Mouse (Mus musculus) cerebellum, adult 11-12 months (tissue): ENCODE measurements at regions not wholly inside any gene's neighbourhood (a gene's known extent, or its start where the extent isn't known, plus 50 kb on each side); places are given as distances from the start of the nearest gene placed in this dataset.

ENCODE experiments used
- DNase-seq: peaks from one replicate; pipeline ENCODE4 v3.0.0; 2022

- no peak for DNase-seq
Measured at GRCm38 (mm10) chr11:19355179-19355578, 336.4 kb upstream of the Meis1 start.

- no peak for DNase-seq
Measured at GRCm38 (mm10) chr11:19356151-19356550, 337.4 kb upstream of the Meis1 start.

DNA sequence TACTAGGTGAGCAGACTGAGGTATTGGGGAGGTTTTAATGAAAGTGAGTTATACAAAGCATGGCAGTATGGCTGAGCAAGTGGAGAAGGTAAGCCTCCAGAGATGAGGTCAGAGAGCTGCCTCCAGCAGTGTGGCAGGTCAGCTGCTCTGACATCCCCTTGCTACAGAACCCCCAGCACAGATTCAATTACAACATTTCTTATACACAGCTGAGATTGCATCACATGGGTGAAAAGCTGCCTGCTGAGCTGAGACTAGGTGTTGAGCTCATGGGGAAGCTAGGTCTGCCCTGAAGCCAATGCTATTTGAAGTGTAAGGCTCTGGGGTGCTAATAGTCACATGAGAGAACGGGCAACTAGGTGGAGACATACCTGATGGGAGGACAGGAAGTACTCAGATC, 350.4 kb upstream of the Meis1 start:
- DNase-seq = no peak

DNA sequence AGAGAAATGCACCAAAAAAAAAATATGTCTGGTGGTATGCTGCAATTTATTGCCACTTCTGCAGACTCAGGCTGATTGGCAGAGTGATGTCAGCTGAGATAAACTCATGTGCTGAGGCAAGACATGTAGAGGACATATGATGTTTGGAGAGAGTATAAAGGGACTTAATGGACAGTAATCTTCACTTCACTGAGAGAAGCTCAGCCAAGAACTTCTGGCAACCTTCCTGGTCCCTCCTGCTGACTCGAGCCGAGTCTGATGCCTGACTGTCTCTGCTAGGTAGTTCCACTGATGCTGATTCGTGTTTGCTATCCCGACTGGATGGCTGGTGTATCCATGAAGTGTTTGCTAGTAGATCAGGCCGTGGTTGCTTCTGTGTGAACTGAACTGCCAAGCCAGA, 354.7 kb upstream of the Meis1 start:
- DNase-seq = no peak

DNA sequence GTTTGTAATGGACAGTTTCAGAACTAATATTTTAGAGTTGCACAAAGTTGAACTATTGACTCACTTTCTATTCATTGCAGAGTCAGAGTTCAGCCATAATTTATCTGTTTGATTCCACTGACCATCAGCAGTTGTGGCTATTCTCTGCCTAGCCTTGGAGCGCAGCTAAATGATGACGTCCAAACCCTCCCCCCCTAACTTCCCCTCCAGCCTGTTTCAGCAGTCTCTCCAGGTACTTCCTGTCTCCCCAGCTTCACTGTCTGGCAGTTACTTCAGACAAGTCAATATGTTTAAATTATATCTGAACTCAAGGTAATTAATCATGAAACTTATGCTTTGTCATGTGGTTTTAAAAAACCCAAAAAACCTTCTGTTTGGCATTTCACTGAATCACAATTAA, 362.1 kb upstream of the Meis1 start:
- DNase-seq = no peak

DNA sequence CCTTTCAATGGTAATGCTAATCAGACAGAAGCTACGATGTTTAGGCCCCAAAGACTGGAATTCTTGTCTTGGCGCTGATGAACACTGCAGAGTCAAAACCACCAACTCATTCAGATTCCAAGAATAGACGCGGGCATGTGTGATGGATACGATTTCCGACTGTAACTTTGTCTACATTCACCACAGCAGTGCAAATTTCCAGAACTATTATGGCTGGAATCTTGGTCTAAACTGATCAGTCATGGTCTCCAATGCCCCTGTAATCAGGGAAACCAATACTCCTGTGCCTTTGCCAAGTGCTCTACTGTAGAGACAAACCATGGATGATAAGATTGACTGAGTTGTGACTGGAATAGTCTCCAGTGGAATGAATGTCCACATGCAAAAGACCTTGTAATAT, 370.4 kb upstream of the Meis1 start:
- no peak for DNase-seq

DNA sequence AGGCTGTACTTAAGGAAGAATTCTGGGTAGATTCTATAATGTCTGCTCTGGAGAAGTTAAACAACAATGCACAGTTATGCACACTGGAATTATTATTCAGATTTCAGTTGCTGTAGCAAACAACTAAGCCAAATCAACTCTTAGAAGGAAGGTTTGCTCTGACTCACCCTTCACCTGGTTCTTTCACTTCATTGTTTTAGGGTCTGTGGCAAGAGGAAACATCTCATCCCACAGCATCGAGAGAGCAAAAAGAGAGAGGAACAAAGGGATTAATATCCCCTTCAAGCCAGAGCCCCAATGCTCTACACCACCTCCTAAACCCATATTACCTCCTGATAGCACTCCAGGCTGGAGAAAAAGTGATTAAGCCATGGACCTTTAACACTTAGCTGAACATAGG, 373.4 kb upstream of the Meis1 start:
- DNase-seq = no peak

GRCm38 (mm10) chr11:19394372-19394771, 375.6 kb upstream of the Meis1 start:
- DNase-seq = no peak

DNA sequence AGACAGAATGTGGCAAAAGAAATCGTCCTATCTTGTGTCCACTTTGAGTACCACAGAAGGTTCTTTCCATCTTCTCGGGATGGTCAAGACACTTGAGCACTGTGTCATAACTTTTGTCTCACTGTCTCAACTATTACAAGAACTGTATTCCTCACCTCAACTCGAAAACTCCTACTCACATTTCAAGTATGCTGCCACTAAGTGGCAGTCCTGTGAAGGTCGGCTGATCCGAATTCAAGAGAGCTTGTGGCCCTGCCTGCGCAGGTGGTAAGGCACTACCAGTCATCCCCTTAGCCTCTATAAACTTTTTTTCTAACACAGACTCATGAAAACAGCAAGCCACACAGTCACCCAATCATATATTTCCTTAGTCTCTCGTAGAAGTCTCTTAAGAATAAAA, 381.6 kb upstream of the Meis1 start:
- no peak for DNase-seq

DNA sequence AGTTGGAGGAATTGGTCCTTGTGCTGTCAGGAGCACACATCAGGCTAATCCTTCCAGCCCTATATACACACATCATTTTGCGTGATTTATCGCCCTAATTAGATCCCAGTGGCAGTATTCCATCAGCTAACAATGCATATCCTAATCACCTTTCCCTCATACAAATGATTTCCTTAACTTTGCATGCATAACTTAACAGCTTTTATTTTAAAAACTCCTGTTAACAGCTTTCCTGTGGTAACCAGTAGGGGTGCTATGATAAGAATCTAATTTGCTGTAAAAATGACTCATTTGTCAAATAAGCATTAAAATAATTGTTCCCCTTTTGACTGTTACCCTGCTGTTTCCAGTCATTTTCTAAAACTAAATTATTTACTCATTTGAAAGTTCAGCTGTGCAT, 401.4 kb upstream of the Meis1 start:
- no peak for DNase-seq

GRCm38 (mm10) chr11:19423268-19423667, 404.5 kb upstream of the Meis1 start:
- no peak for DNase-seq

DNA sequence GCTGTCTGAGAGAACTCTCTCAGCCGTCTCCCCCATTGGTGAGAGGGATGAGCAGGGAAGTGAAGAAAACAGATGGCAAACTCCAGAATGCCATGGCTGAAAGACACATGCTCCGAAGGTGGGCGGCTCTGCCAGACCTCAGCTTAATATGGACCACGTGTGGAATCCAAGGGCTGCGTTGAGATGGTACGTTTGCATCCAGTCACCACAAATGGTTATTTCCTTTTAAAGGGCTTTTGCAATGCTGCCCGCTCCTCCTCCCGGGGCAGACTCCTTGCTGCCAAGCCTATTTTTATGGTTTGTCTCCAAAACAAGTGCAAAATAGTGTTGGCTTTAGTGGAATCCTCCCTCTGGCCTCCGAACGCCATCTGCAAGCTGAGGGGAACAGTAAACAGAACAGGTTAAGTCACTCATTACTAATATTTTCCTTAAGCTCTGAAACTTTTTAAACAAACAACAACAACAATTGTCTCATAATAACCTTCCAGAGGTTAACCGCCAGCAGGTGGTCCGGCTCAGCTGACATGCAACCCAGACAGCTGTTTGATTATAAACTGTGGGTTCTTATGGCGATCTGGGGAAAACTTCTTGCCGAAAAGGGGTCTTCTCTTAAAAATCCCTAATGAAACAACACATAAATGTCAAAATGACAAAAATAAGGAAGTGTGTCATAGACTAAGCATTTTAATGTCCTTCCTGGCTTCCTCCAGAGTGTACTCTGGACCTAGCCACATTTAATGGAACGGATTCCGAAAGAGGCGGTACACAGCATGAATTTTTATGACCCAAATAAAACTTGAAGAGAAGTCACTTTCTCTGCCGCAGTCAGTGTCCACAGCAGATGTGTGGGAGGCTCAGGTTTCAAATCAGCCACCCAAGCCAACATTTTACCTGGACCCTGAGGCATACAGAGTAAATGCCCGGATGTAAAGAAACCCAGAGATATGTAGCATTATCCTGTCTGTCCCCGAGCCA, 405.3 kb upstream of the Meis1 start:
- DNase-seq = no peak

DNA sequence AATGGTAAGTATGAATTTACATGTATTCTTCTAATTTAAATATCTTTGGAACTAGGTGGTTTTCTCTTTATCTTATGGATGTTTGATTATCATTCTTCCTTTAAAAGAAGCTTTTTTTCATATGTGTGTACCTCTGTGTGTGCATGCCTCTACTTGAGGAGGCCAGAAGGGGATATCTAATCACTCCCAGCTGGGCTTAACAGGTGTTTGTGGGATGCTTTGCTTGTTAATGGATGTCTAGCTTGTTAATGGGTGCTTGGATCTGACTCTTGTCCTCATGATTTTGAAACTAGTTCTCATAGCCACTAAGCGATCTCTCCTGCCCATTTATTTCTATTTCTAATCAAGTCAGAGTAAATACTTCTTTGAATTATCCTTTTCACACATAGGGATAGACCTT, 408.8 kb upstream of the Meis1 start:
- DNase-seq = no peak

DNA sequence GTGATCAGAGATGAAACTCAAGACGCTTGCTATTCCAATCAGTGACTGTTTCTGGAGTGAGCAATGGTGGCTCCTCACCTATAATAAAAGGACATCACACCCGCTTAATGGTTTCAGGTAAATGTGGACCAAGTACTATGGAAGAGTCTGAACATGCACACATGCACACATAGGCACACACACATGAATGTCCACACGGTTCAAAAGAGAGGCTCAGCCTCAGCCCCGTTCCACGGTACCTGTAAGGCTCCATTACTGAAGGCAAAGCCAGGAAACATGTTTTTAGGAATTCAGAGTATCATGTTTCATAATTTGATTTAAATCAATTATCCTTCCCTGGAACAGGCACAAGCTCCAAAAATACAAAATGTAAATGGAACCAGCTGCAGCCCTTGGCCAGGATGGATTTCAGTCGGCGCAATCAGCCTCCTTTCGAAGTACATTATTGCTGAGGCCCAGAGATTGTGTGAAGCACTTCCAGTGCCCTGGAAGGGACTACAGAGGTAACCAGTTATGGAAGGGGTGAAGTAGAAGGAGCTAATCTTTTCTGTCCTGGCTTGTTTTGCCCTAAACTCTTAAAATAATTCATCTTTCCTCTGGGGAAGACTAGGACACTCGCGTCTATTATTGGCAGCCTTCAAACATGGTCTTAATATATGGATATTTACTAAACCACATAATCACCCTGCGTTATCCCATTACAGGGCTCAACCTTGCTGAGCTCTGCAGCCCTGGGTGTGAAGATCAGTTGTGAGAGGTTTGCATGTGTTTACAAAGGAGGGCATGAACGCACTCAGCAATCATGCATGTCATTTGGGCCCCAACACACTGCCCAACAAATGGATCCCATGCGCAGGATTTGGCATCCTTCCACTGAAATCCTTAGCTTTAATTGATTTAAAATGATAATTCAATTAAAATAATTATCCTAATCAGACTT, 415.2 kb upstream of the Meis1 start:
- DNase-seq = no peak

- no peak for DNase-seq
Measured at GRCm38 (mm10) chr11:19438385-19438784, 419.6 kb upstream of the Meis1 start.

- DNase-seq = no peak
Measured at GRCm38 (mm10) chr11:19441936-19442335, 423.2 kb upstream of the Meis1 start.

DNA sequence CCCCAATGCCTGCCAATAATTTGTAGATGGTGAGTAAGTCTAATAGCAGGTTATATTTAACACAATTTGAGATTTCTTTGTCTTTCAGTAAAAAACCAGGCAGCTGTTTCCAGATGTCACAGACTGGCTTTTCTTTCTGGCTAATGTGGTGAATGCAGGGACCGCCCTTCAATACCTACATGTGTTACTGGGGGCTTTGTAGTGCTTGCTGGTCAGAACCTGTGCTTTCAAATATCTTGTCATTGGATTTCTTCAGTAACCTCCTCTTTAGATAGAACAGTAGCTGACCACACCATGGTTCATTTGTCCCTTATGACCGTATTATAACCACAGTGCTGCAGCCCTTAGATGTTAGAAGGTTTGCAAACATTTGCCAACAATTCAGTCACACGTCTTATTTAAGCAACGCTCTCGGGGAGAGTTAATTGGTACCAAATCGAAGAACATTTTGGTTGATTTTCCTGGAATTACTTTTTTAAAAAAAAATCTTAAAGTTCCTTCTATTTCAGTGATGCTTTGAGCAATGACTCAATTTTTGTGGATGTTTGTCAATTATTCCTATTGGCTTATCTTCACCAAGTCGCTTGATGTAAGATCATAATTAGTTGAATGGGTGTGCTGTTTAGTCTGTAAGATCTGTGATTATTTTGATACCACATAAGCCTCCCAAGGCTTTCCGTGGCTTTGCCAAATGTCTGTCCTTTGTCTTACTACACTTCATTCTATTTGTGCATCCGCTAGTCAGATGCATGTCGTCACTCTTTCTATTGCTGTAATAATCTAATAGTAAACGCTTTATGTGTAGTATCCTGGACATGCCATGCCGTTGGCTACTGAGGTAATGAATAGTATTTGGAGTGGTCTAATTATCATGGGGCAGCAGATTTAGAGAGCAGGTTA, 436.9 kb upstream of the Meis1 start:
- no peak for DNase-seq

DNA sequence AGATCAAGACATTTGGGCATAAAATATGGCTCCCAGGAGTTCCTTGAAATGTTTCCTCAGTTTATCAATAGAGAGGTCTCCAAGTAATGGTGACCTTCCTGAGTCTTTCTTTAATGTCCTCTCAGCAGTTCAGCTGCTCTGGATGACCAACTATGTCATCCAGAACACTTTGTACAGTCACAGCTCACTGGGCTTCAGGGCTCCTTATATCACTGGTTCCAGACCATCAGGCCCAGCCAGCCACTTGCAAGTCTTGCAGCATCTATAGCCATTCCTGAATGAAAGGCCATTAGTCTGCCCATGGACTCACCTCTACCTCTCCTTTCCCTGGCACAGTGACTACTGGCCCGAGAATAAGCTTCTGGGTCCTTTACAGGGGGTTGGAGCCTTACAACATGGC, 437.8 kb upstream of the Meis1 start:
- no peak for DNase-seq

GRCm38 (mm10) chr11:19463730-19464358, 445.1 kb upstream of the Meis1 start:
- no peak for DNase-seq

- DNase-seq = no peak
Measured at GRCm38 (mm10) chr11:19468373-19468772, 449.6 kb upstream of the Meis1 start.

DNA sequence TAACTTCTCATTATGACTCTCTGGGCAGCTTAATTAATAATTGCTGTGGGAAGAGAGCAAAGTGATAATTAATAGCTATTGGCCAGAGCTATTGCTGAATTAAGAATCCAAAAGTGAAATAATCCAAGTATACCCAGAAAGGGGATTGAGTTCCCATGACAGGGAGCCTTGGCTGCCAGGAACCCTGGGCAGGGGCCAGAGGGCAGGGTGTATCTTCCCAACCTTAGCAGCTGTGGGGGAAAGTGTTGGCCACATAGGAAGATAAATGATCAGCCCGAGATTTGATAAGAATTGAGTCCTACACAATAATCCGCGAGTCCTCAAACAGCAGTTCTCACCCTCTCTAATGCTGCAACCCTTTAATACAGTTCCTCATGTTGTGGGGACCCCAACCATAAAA, 450.0 kb upstream of the Meis1 start:
- no peak for DNase-seq

- no peak for DNase-seq
Measured at GRCm38 (mm10) chr11:19470648-19471341, 452.0 kb upstream of the Meis1 start.
